In the genomic region with DNA sequence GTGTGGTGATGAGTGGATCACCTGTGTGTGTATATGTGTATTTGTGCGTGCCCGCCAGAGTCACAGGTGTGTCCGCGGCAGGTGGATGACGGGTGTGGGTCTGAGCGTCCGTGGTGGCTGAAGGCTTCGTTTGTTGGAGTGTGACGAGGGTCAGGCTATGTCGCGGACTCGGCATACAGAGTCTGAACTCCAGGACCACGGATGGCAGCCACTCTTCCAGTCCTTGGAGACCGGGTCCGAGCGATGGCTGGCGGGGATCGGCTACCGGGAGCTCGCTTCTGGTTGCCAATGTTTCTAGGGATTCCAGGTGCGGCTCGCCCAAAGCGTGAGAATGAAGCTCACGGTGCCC, we compare ENCODE assay signal across 8 mouse cellular contexts. TPM values are rescaled to one million over a fixed set of nuclear protein-coding genes. Genes with fewer than 3 reads are reported as not detected.
DNase-seq lines count a peak whose midpoint lies in the region; ATAC-seq and TF ChIP-seq lines count a peak whose summit lies in the region.

No protein-coding gene starts in this region.

- H3K79me2 ChIP-seq in MEL (ENCODE audit: control insufficient read depth, insufficient read depth, low read length, poor library complexity), result peaks cover 11% of the 10 kb centered on the region

- WGBS in kidney, adult 2 months, result under 1% methylated on average over 24 of the region's 24 CpGs
- whole genome bisulfite sequencing in forebrain, postnatal 0 days, result 1% methylated on average over 24 of the region's 24 CpGs
- WGBS in liver, postnatal 0 days (ENCODE audit: insufficient replicate concordance), result under 1% methylated on average over 24 of the region's 24 CpGs

- no peaks in the 10 kb centered on the region for H3K9me3 ChIP-seq in MEL (replicated peaks; ENCODE audit: insufficient read depth, low read length)
- no peaks in the 10 kb centered on the region for H3K9me3 ChIP-seq in forebrain, postnatal 0 days (ENCODE audit: low read length)
- H3K9me3 ChIP-seq in liver, postnatal 0 days (ENCODE audit: low read length), result no peaks in the 10 kb centered on the region

- no peak for TF ChIP-seq EP300 in MEL (IDR thresholded peaks at IDR 0.05; ENCODE audit: low read depth in 1 of 2, low read length in 2 of 2)
- no peak for TF ChIP-seq EP300 in liver, postnatal 0 days (IDR thresholded peaks at IDR 0.05; ENCODE audit: low read depth)

- no peaks in the 10 kb centered on the region for H3K27me3 ChIP-seq in kidney, adult 2 months (replicated peaks; ENCODE audit: control insufficient read depth, insufficient read depth, low read length)
- no peaks in the 10 kb centered on the region for H3K27me3 ChIP-seq in MEL (ENCODE audit: control insufficient read depth in 1 of 2, insufficient read depth in 2 of 2, low read length in 2 of 2)
- H3K27me3 ChIP-seq in forebrain, postnatal 0 days (ENCODE audit: insufficient read depth, low read length), result no peaks in the 10 kb centered on the region
- H3K27me3 ChIP-seq in liver, postnatal 0 days (ENCODE audit: insufficient read depth, low read length), result peaks cover 18% of the 10 kb centered on the region

- no peak for ATAC-seq in forebrain, postnatal 0 days
- peak; percentile 3; the same call in 1 of the 2 replicates for ATAC-seq in liver, postnatal 0 days

- H3K36me3 ChIP-seq in kidney, adult 2 months (ENCODE audit: control insufficient read depth, insufficient read depth, low read length), result no peaks in the 10 kb centered on the region
- H3K36me3 ChIP-seq in MEL (ENCODE audit: control insufficient read depth in 1 of 2, insufficient read depth in 2 of 2, low read length in 2 of 2), result peaks cover 0 to 9% of the 10 kb centered on the region in 2 experiments; a peak in 2 of 4 replicates
- H3K36me3 ChIP-seq in forebrain, postnatal 0 days (ENCODE audit: insufficient read depth), result no peaks in the 10 kb centered on the region
- H3K36me3 ChIP-seq in liver, postnatal 0 days (replicated peaks; ENCODE audit: insufficient read depth, low read length), result peaks cover 9% of the 10 kb centered on the region

- H3K4me3 ChIP-seq in kidney, adult 2 months (ENCODE audit: insufficient read depth, low read depth, low read length), result peak overlapping the region; percentile 53
- H3K4me3 ChIP-seq in MEL (ENCODE audit: control insufficient read depth in 1 of 2, insufficient read depth in 1 of 2, low read depth in 2 of 2, low read length in 2 of 2), result peak overlapping the region; percentile 61 to 76
- peak overlapping the region; percentile 48 for H3K4me3 ChIP-seq in forebrain, postnatal 0 days (ENCODE audit: low read depth, low read length)
- peak overlapping the region; percentile 69 for H3K4me3 ChIP-seq in liver, postnatal 0 days (ENCODE audit: low read depth, low read length)

- TF ChIP-seq RAD21 in MEL (IDR thresholded peaks at IDR 0.05; ENCODE audit: low read depth, low read length), result no peak

- H3K4me1 ChIP-seq in kidney, adult 2 months (ENCODE audit: control insufficient read depth, insufficient read depth, low read length), result no peaks in the 10 kb centered on the region
- H3K4me1 ChIP-seq in MEL (ENCODE audit: control insufficient read depth in 1 of 2, insufficient read depth in 2 of 2, low read length in 2 of 2), result peaks cover 0 to 10% of the 10 kb centered on the region in 2 experiments; a peak in 3 of 4 replicates
- H3K4me1 ChIP-seq in forebrain, postnatal 0 days (ENCODE audit: insufficient read depth), result peaks cover 5% of the 10 kb centered on the region; the same call in 1 of the 2 replicates
- peaks cover 20% of the 10 kb centered on the region for H3K4me1 ChIP-seq in liver, postnatal 0 days (ENCODE audit: insufficient read depth)

- peak; percentile 25 for DNase-seq in kidney, adult 2 months
- DNase-seq in kidney, adult 9 months, result no peak
- no peak for DNase-seq in MEL (ENCODE audit: low read depth, low spot score)
- DNase-seq in forebrain, postnatal 0 days, result no peak
- DNase-seq in liver, postnatal 0 days, result no peak
- DNase-seq in layer of hippocampus, postnatal 10 days (ENCODE audit: low spot score in 2 of 2), result no peak
- DNase-seq in ovary, postnatal 36 days (ENCODE audit: low spot score), result no peak
- no peak for DNase-seq in T-cell, adult 2 months (ENCODE audit: low spot score)

- peak overlapping the region; percentile 95 for H3K4me2 ChIP-seq in forebrain, postnatal 0 days (ENCODE audit: low read depth)
- peak overlapping the region; percentile 84 for H3K4me2 ChIP-seq in liver, postnatal 0 days (ENCODE audit: low read depth, low read length)

- H3K27ac ChIP-seq in kidney, adult 2 months (ENCODE audit: insufficient read depth, low read depth, low read length), result no peak overlapping the region
- H3K27ac ChIP-seq in MEL (ENCODE audit: control insufficient read depth, low read depth, low read length), result no peak overlapping the region
- peak overlapping the region; percentile 50 for H3K27ac ChIP-seq in forebrain, postnatal 0 days (ENCODE audit: low read depth, low read length)
- peak overlapping the region; percentile 87 for H3K27ac ChIP-seq in liver, postnatal 0 days (ENCODE audit: low read depth)

- no peak for TF ChIP-seq CTCF in kidney, adult 2 months (conservative IDR thresholded peaks at IDR 0.05; ENCODE audit: insufficient read depth, insufficient read length, low read depth, low read length)
- TF ChIP-seq CTCF in MEL (IDR thresholded peaks at IDR 0.05 in 2 of 3, conservative IDR thresholded peaks at IDR 0.05 in 1 of 3; ENCODE audit: control insufficient read depth in 1 of 3, insufficient read depth in 1 of 3, low read depth in 2 of 3, low read length in 3 of 3, poor library complexity in 1 of 3, severe bottlenecking in 1 of 3), result no peak
- TF ChIP-seq CTCF in forebrain, postnatal 0 days (IDR thresholded peaks at IDR 0.05; ENCODE audit: low read depth), result no peak
- no peak for TF ChIP-seq CTCF in liver, postnatal 0 days (IDR thresholded peaks at IDR 0.05; ENCODE audit: low read depth)

- no peak for TF ChIP-seq POLR2A in kidney, adult 2 months (IDR thresholded peaks at IDR 0.05; ENCODE audit: low read depth, low read length)
- TF ChIP-seq POLR2A in MEL (IDR thresholded peaks at IDR 0.05; ENCODE audit: control insufficient read depth in 1 of 2, insufficient read depth in 1 of 2, low read depth in 1 of 2, low read length in 2 of 2, poor library complexity in 1 of 2), result no peak

- H3K9ac ChIP-seq in MEL (ENCODE audit: control insufficient read depth, low read depth, low read length, poor library complexity, severe bottlenecking), result peak overlapping the region; percentile 79
- H3K9ac ChIP-seq in forebrain, postnatal 0 days, result peak overlapping the region; percentile 64
- peak overlapping the region; percentile 83 for H3K9ac ChIP-seq in liver, postnatal 0 days (replicated peaks)

TF ChIP-seq in MEL, 35 proteins besides CTCF, POLR2A, EP300 and RAD21:
- TF ChIP-seq POLR2AphosphoS5 (IDR thresholded peaks at IDR 0.05; ENCODE audit: borderline replicate concordance, low read depth, low read length) (no peak), TCF12 (IDR thresholded peaks at IDR 0.05; ENCODE audit: low read depth, low read length) (no peak), MAX (IDR thresholded peaks at IDR 0.05; ENCODE audit: low read length) (no peak), MAZ (IDR thresholded peaks at IDR 0.05; ENCODE audit: low read depth, low read length) (0 out of 2 replicates have a peak, but pooled peaks have one; percentile 12), E2F4 (IDR thresholded peaks at IDR 0.05; ENCODE audit: borderline replicate concordance, low read depth, low read length) (no peak)
TF ChIP-seq in MEL: peak in this region for 1.

RNA-seq across cellular contexts. Expression of a gene that starts 3.2 kb away (rescaled TPM):
- polyA plus RNA-seq in kidney, adult 2 months (2012; rRNA removed), result 11.6 and 13.7 TPM in 2 replicates
- total RNA-seq in MEL (2012; rRNA removed), result 2.0 and 2.3 TPM in 2 replicates
- polyA plus RNA-seq in MEL (2012; ENCODE audit: insufficient read depth in 1 of 2, insufficient read length in 2 of 2, low read depth in 1 of 2, low replicate concordance in 2 of 2, missing spikeins in 1 of 2), result 10 to 100 TPM in 1 of 2 experiments, not detected in 1; 21.0 TPM
- 15.3 and 20.0 TPM in 2 replicates for total RNA-seq in forebrain, postnatal 0 days (2014; rRNA removed)
- polyA plus RNA-seq in forebrain, postnatal 0 days (2015; fragmentation: Nextera tagmentation; extraction: Ambion mirVana), result 94.3 and 121 TPM in 2 replicates
- polyA plus RNA-seq in liver, postnatal 0 days (2015; fragmentation: Nextera tagmentation; extraction: Ambion mirVana), result 42.4 and 58.1 TPM in 2 replicates
- 10 to 100 TPM; 23.6 to 29.4 TPM for total RNA-seq in layer of hippocampus, postnatal 10 days (2021)

RNA-seq across cellular contexts. Expression of a gene that starts 20.0 kb away (rescaled TPM):
- polyA plus RNA-seq in kidney, adult 2 months (2012; rRNA removed), result 0.16 and 0.34 TPM in 2 replicates
- total RNA-seq in MEL (2012; rRNA removed), result 5.4 and 9.5 TPM in 2 replicates
- 1 to 10 TPM in 1 of 2 experiments, not detected in 1; 7.0 TPM for polyA plus RNA-seq in MEL (2012; ENCODE audit: insufficient read depth in 1 of 2, insufficient read length in 2 of 2, low read depth in 1 of 2, low replicate concordance in 2 of 2, missing spikeins in 1 of 2)
- not detected in 2 replicates for total RNA-seq in forebrain, postnatal 0 days (2014; rRNA removed)
- polyA plus RNA-seq in forebrain, postnatal 0 days (2015; fragmentation: Nextera tagmentation; extraction: Ambion mirVana), result 0.13 TPM in 1 of 2 replicates, not detected in the other
- 5.4 and 6.3 TPM in 2 replicates for polyA plus RNA-seq in liver, postnatal 0 days (2015; fragmentation: Nextera tagmentation; extraction: Ambion mirVana)
- under 1 TPM; 0.13 to 0.59 TPM for total RNA-seq in layer of hippocampus, postnatal 10 days (2021)

Comparison
In these comparisons a context has a peak if more than half of its experiments do, and no peak if none do; other contexts are left out.
1. H3K27ac ChIP-seq: peak in forebrain, postnatal 0 days (single experiment) and liver, postnatal 0 days (single experiment); none in kidney, adult 2 months (single experiment) and MEL (single experiment).
2. Peak in every context shown above with its lines, with median percentiles within 50 percentile points of each other: H3K4me3 ChIP-seq and H3K9ac ChIP-seq.